Mouse (Mus musculus) embryo, embryonic 11.5 days (tissue): ENCODE measurements around the gene Lrig1.
"Not testable (repeated sequence)": the region's sequence is repeated elsewhere in the genome, so short reads cannot be mapped to it uniquely, and the experiment has no call there.

ENCODE experiments used
- DNase-seq: peaks from one replicate; pipeline ENCODE4 v3.0.0-alpha.2; 2012; ENCODE audit warnings: low read depth, low spot score

Gene Lrig1

GRCm38 (mm10) chr6:94582055-94582454 is 117.9 kb downstream of the Lrig1 start:
- no peak for DNase-seq

DNA sequence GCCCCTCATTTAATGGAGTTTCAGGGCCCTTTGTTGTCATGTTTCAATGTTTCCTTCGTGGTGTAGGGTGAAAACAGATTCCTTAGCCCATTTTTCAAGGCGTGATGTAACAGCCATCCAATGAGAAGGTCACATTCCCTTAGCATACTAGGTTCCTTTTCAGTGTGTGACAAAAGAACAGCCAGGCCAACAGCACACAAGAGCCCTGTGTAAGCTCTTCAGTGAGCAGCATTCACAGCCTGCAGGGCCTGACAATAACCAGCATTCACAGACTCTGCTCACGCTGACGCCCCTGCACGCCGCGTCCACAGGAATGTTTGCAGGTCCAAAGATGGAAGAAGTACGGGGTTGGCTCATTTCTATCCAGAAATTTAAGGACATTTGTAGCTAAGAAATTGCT is 122.0 kb downstream of the Lrig1 start:
- no peak for DNase-seq

DNA sequence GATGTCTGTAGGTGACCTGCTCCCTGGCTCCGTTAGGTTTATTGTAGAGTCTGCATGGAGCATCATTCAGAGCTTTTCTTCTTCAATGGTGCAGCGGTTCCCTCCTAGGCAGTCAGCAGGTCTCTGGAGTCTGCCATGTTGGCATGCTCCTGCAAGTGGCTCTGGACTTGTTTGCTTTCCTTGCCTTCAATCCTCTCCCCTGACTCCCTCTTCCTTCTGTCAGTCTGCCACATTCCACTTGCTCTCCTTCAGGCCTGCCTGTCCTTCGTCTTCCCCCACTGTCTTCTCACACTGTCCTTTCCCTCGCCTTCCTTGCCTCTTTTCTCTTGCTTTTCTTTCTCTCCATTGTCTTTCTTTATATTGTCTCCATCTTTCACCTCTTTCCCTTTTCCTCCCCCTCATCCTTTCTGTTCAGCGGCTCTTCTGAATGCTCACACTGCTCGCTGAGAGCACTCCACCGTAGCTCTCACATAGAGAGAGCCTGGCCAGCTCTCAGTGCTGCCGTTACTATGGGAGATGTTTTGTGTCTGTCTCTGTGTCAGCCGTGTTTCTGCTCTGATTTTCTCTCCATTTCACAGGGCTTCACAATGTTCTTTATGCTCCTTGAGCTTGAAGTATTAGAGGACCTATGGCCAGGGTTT is 124.3 kb downstream of the Lrig1 start:
- DNase-seq = no peak

- DNase-seq = no peak
These were observed 131.9 kb downstream of the Lrig1 start for GRCm38 (mm10) chr6:94568040-94568439.

DNA sequence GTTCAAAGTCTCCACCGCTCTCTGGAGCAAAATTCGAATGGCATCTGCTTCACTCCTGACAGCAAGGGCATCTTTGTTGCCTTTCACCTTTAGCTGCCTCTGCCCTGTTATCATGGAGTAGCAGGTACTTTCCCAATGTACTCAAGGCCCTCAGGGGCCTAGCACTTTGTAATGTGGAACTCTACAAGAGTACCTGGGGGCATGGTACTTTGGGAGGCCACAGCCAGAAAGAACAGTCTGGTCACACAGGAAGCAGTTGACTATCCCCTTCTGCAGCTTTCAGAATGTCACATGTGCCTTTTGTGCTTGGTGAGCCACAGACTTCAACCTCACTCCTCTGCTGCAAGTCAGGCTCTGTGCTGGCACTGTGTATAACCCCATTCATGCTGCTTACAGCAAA is 134.2 kb downstream of the Lrig1 start:
- DNase-seq = no peak

GRCm38 (mm10) chr6:94563203-94563940 is 136.6 kb downstream of the Lrig1 start:
- no peak for DNase-seq

- no peak for DNase-seq
These were observed 138.6 kb downstream of the Lrig1 start for GRCm38 (mm10) chr6:94561346-94561745.

GRCm38 (mm10) chr6:94560896-94561295 is 139.1 kb downstream of the Lrig1 start:
- no peak for DNase-seq

GRCm38 (mm10) chr6:94558603-94559002 is 141.4 kb downstream of the Lrig1 start:
- not testable (repeated sequence) for DNase-seq
